Mouse (Mus musculus): ENCODE data around the gene Itpkc. TPM values are rescaled to one million over a fixed set of nuclear protein-coding genes. Genes with fewer than 3 reads are reported as not detected.

Gene Itpkc
- total and polyA plus RNA-seq, 2 experiments from 2014 or later = 4.7 to 15.3 TPM

GRCm38 (mm10) chr7:27258205-27258899 is 29.9 kb upstream of the Itpkc start, which contains the start of gene Numbl:
Numbl (plus strand) TSS chr7:27258433.
- Histone ChIP-seq H3K4me3 (ENCODE audit: low read depth, low read length) (peak within 1 kb of the TSS; percentile 89), H3K9me3 (ENCODE audit: low read length) (no peaks in the 10 kb centered on the region), H3K4me2 (ENCODE audit: low read depth, low read length, poor library complexity, severe bottlenecking) (peak within 1 kb of the TSS; percentile 82), H3K9ac (replicated peaks; ENCODE audit: low read length, poor library complexity, severe bottlenecking) (peak within 1 kb of the TSS; percentile 98), H3K36me3 (ENCODE audit: insufficient read depth, low read length) (peaks cover 19% of the 10 kb centered on the region), H3K4me1 (ENCODE audit: insufficient read depth, low read length) (peaks cover 8% of the 10 kb centered on the region; the same call in 1 of the 2 replicates), H3K27ac (ENCODE audit: low read depth, low read length) (peak within 1 kb of the TSS; percentile 86), H3K27me3 (ENCODE audit: insufficient read depth, low read length) (no peaks in the 10 kb centered on the region)
- no peak for TF ChIP-seq CTCF (IDR thresholded peaks at IDR 0.05)
- DNase-seq (ENCODE audit: low spot score) (peak; percentile 92), ATAC-seq (ENCODE audit: low FRiP score) (peak; percentile 78)
- 1% methylated on average over 43 of the region's 47 CpGs for WGBS

DNA sequence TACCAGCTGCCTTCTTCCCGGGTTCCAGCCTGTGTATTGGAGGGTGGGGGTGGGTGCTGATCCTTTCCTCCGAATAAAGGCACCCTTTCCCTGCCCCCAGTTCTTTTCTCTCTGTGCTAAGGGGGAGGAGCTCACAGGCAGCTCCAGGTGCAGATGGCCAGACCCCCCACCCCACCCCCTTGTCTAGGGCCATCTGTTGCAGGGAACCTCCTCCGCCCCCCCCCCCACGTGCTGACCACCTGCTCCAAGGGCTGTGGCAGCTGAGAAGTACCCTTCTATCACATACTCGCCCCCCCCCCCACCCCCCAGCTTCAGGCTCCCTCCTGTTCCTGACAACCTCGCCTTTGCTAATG is 29.4 kb upstream of the Itpkc start:
- peak overlapping the region; percentile 89; the same call in 1 of the 2 replicates for H3K4me3 ChIP-seq (ENCODE audit: low read depth, low read length)
- H3K36me3 ChIP-seq (ENCODE audit: insufficient read depth, low read length) = peaks cover 14% of the 10 kb centered on the region
- DNase-seq (ENCODE audit: low spot score) (peak; percentile 66), ATAC-seq (ENCODE audit: low FRiP score) (peak; percentile 1; the same call in 1 of the 2 replicates)
- peaks cover 8% of the 10 kb centered on the region; the same call in 1 of the 2 replicates for H3K4me1 ChIP-seq (ENCODE audit: insufficient read depth, low read length)
- H3K27ac ChIP-seq (ENCODE audit: low read depth, low read length) = peak overlapping the region; percentile 86
- H3K9me3 ChIP-seq (ENCODE audit: low read length) = no peaks in the 10 kb centered on the region
- H3K4me2 ChIP-seq (ENCODE audit: low read depth, low read length, poor library complexity, severe bottlenecking) = peak overlapping the region; percentile 82
- TF ChIP-seq CTCF (IDR thresholded peaks at IDR 0.05) = no peak
- 6% methylated on average over 2 of the region's 6 CpGs for WGBS
- H3K27me3 ChIP-seq (ENCODE audit: insufficient read depth, low read length) = no peaks in the 10 kb centered on the region
- H3K9ac ChIP-seq (replicated peaks; ENCODE audit: low read length, poor library complexity, severe bottlenecking) = no peak overlapping the region

DNA sequence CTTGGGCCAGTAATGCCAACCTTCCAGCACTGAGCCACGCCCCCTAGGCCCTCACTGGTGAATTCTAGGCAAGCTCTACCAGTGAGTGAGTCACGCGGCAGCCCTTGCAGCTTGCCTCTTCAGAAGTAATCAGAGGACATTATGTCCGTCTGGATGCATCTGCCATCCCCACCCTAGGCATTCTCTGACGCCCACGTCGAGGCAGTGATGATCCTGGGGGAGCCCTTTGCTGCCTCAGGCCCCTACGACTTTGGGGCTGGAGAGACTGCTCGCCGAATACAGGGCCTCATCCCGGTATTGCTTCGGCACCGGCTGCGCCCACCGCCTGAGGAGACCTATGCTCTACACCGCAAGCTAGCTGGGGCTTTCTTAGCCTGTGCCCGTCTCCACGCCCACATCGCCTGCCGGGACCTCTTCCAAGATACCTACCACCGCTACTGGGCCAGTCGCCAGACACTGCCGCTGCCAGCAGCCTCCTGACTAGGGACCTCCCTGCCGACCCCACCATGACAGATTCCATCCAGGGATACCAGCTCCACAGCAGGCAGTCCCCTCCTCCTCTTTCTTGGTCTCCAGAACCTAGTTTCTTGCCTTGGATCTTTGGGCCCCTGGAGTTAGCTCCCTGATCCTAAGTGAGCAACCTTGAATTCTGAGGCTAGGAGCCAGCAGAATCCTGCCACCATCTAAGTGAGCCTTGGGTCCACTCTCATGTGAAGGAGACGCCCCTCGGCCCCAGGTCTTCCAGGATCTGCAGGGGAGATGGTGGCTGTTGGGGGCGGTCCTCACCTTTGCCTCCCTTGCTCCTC is 28.8 kb upstream of the Itpkc start:
- DNase-seq (ENCODE audit: low spot score) = peak; percentile 88
- 12% methylated on average over 27 of the region's 27 CpGs for WGBS
- H3K4me1 ChIP-seq (ENCODE audit: insufficient read depth, low read length) = peaks cover 8% of the 10 kb centered on the region; the same call in 1 of the 2 replicates
- H3K36me3 ChIP-seq (ENCODE audit: insufficient read depth, low read length) = peaks cover 11% of the 10 kb centered on the region
- no peak overlapping the region for H3K9ac ChIP-seq (replicated peaks; ENCODE audit: low read length, poor library complexity, severe bottlenecking)
- H3K27ac ChIP-seq (ENCODE audit: low read depth, low read length) = peak overlapping the region; percentile 67
- 0 out of 2 replicates have a peak, but pooled peaks have one; percentile 6 for TF ChIP-seq CTCF (IDR thresholded peaks at IDR 0.05)
- peak overlapping the region; percentile 12; the same call in 1 of the 2 replicates for H3K4me3 ChIP-seq (ENCODE audit: low read depth, low read length)
- H3K4me2 ChIP-seq (ENCODE audit: low read depth, low read length, poor library complexity, severe bottlenecking) = peak overlapping the region; percentile 82
- ATAC-seq (ENCODE audit: low FRiP score) = 0 out of 2 replicates have a peak, but pooled peaks have one; percentile 4
- H3K9me3 ChIP-seq (ENCODE audit: low read length) = no peaks in the 10 kb centered on the region
- H3K27me3 ChIP-seq (ENCODE audit: insufficient read depth, low read length) = no peaks in the 10 kb centered on the region

GRCm38 (mm10) chr7:27255721-27256120 is 27.3 kb upstream of the Itpkc start:
- 68% methylated on average over 3 of the region's 3 CpGs for WGBS
- no peak for ATAC-seq (ENCODE audit: low FRiP score)

GRCm38 (mm10) chr7:27251946-27252345 is 23.5 kb upstream of the Itpkc start:
- Histone ChIP-seq H3K27ac (ENCODE audit: low read depth, low read length) (no peak overlapping the region), H3K9me3 (ENCODE audit: low read length) (no peaks in the 10 kb centered on the region), H3K36me3 (ENCODE audit: insufficient read depth, low read length) (peaks cover 12% of the 10 kb centered on the region; the same call in 1 of the 2 replicates), H3K4me3 (ENCODE audit: low read depth, low read length) (no peak overlapping the region), H3K27me3 (ENCODE audit: insufficient read depth, low read length) (no peaks in the 10 kb centered on the region), H3K4me1 (ENCODE audit: insufficient read depth, low read length) (no peaks in the 10 kb centered on the region), H3K4me2 (ENCODE audit: low read depth, low read length, poor library complexity, severe bottlenecking) (no peak overlapping the region), H3K9ac (replicated peaks; ENCODE audit: low read length, poor library complexity, severe bottlenecking) (no peak overlapping the region)
- ATAC-seq (ENCODE audit: low FRiP score) (no peak), DNase-seq (ENCODE audit: low spot score) (no peak)
- TF ChIP-seq CTCF (IDR thresholded peaks at IDR 0.05) = no peak
- WGBS = 94% methylated on average over 6 of the region's 6 CpGs

More at GRCm38 (mm10) chr7:27255721-27256120, 27.3 kb upstream of the Itpkc start:
- Histone ChIP-seq H3K27me3 (ENCODE audit: insufficient read depth, low read length) (no peaks in the 10 kb centered on the region), H3K4me2 (ENCODE audit: low read depth, low read length, poor library complexity, severe bottlenecking) (no peak overlapping the region), H3K9me3 (ENCODE audit: low read length) (no peaks in the 10 kb centered on the region), H3K4me3 (ENCODE audit: low read depth, low read length) (no peak overlapping the region), H3K4me1 (ENCODE audit: insufficient read depth, low read length) (peaks cover 6% of the 10 kb centered on the region; the same call in 1 of the 2 replicates), H3K9ac (replicated peaks; ENCODE audit: low read length, poor library complexity, severe bottlenecking) (no peak overlapping the region), H3K27ac (ENCODE audit: low read depth, low read length) (no peak overlapping the region), H3K36me3 (ENCODE audit: insufficient read depth, low read length) (peaks cover 12% of the 10 kb centered on the region; the same call in 1 of the 2 replicates)
- no peak for DNase-seq (ENCODE audit: low spot score)
- peak; percentile 57 for TF ChIP-seq CTCF (IDR thresholded peaks at IDR 0.05)
